Mouse (Mus musculus): Measurements from ENCODE around the gene Olfr338. TPM values are rescaled to one million over a fixed set of nuclear protein-coding genes. Genes with fewer than 3 reads are reported as not detected.
"Not testable (repeated sequence)": the region's sequence is repeated elsewhere in the genome, so short reads cannot be mapped to it uniquely, and the experiment has no call there.

Gene Olfr338
- not detected for total RNA-seq (2021)
- long read RNA-seq, experiment 1: 0 reads
- long read RNA-seq, experiment 2: 0 reads

DNA sequence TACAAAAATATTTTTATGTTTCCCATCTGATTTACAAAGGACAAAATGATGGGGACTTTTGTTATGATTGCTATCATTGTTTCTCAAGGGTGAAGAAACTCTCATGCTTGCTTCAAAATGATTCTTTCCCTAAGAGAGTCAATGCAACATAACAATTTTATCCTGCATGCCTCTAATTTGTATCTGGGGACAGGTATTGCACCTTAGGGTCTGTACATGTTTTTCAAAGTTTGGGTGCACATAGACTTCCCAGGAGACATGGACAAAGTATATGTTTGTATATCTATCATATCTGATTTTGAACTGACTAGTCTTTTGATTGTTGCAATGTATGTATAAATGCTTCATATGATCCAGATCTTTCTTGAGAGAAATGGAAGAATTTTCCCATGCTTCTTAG lies at the start of gene Olfr338:
TSS of gene Olfr338 (plus strand) at position 301 of the 400 bp plus-strand sequence.
- no peak for DNase-seq (ENCODE audit: low spot score in 2 of 2)

DNA sequence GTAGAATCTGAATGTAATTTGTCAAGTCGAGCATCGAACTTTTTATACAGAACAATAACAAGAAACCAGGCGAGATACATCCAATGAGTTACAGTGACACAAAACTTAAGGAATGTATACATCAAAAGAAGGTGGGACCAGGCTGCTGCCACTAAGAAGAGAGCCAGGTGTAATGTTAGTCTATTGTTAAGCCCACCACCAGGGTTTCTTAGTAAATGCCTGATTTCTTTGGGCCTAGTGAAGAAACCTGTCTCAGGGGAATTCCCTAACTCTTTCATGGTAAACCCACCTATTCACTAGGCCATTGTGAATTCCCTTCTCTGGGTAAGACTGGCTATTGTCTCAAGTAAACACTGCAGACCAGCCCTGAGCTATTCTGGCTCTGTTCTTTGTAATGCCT lies 41.9 kb downstream of the Olfr338 start:
- not testable (repeated sequence) for DNase-seq (ENCODE audit: low spot score in 2 of 2)

DNA sequence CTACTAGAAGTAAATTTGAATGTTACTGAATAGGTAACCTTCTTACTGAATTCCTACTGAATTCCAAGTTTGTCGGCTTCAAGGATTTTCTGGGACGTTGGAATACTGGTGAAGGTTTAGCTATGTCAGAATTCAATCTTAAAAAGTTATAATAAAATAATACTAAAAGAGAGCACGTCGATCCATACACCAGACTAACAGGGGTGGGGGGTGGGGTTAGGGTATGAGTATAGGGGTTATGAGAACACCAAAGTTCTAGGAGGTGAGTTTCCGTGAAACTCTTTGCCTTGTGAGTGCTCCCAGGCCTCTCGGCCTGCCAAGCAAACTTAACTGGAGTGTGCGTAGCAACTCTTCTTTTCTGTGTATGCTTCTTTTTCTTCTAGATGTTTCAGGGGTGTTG lies 42.3 kb downstream of the Olfr338 start:
- DNase-seq (ENCODE audit: low spot score in 2 of 2): not testable (repeated sequence)

DNA sequence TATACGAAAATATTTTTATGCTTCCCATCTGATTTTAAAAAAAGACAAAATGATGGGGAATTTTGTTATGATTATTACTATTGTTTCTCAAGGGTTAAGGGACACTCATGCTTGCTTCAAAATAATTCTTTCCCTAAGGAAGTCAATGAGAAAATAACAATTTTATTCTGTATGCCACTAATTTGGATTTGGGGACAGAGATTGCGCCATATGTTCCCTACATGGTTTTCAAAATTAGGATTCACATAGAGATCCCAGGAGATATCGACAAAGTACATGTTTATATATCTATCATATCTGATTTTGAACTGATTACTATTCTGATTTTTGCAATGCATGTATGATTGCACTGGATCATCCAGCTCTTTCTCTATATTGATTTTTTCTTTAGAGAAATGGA lies 45.3 kb downstream of the Olfr338 start, which contains the start of gene Olfr339:
TSS of gene Olfr339 (plus strand) at position 301 of the 400 bp plus-strand sequence.
- DNase-seq (ENCODE audit: low spot score in 2 of 2): no peak

Other genes with a start within 250 kb of the Olfr338 start
- gene Mrrf, start 237.1 kb upstream of the Olfr338 start, total RNA-seq (2021): 10 to 100 TPM; 26.0 to 30.6 TPM
- gene Rbm18, start 236.7 kb upstream of the Olfr338 start, total RNA-seq (2021): 10 to 100 TPM; 26.7 to 29.8 TPM
- 10 to 100 TPM; 11.0 to 13.5 TPM for gene Ptgs1, start 143.1 kb upstream of the Olfr338 start, total RNA-seq (2021)
- gene Olfr339, start 45.4 kb downstream of the Olfr338 start, total RNA-seq (2021): not detected
- gene Olfr340, start 79.1 kb downstream of the Olfr338 start, total RNA-seq (2021): not detected
- not detected for gene Olfr341, start 108.9 kb downstream of the Olfr338 start, total RNA-seq (2021)
- not detected for gene Olfr342, start 151.5 kb downstream of the Olfr338 start, total RNA-seq (2021)
- gene Olfr344, start 193.1 kb downstream of the Olfr338 start, total RNA-seq (2021): not detected

Measured in adrenal gland, adult 18-20 months (tissue).